Mouse (Mus musculus): ENCODE measurements around the gene Nup133.

The Nup133 gene

DNA sequence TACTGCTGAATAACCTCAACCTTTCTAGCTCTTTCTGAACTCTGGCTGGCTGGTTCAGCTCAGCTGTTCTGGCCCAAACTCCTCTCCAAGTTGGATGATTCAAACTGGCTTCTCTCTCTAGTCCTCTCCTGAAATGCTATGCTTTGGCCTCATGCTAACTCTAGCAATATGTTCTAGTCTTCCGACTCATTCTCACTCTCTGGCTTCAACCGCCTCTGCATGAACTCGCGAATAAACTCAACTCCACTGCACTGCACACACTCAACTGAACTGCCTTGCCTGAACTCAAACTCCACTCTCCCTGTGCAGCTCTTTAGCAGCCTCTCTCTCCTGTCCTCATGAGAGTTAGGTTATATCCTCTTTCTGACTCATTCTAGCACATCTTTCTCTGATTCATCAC, 61.9 kb downstream of the Nup133 start:
- DNase-seq (ENCODE audit: low spot score), result no peak

DNA sequence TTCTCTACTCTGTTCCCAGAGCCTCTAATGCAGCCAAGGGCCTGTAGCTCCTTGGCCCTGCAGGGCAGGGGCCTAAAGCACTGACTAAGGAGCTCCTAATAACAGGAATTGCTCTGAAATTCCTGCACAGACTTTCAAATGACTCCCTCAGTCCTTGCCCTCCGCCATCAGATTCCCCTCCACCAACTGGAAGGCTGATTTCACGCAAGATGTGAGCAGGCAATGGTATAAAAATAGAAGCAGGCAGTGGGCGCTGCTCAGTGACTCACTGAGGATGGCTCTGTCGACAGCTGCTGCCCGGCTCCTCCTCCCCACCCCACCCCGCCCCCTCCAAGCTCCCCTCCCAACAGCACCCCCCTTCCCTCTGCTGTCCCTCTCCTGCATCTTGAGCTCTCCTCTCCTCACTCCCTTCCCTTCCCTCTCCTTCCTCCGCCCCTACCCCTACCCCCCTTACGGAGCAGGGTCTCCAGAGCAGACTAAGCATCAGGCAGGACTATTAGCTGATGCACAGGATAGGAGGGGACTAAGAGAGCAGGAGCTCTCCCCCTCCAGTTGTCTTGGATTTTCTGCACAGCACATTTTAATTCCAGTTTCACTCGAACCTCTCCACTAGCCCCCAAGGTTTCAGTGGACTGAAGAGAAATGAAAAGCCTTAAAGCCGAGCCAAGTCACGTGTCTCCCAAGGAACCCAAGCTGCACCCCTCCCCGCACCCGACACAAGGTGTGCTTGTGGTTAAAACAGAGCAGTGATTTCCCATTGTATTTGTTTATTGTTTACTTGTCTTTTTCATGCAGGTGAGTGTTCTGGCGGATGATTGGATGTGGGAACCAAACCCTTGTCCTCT, 64.1 kb downstream of the Nup133 start:
- peak; percentile 81 for DNase-seq (ENCODE audit: low spot score)

DNA sequence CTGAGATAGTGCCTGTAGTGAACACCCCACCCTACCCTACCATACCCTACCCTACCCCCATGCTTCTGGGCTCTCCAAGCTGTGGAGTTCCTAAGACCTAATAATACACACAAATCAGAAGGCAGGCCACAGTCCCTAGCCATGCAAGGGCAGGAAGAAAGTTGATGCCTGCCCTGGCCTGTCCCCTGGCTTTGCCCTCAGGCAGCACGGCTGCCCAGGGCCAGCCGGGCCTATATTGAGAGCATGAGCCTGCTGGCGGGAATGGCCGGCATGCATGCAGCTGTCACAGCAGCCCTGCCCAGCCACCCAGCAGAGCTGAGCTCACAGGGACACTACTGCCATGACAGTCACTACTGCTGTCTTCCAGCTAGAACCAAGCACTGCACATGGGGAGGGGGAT, 66.0 kb downstream of the Nup133 start:
- DNase-seq (ENCODE audit: low spot score), result no peak

DNA sequence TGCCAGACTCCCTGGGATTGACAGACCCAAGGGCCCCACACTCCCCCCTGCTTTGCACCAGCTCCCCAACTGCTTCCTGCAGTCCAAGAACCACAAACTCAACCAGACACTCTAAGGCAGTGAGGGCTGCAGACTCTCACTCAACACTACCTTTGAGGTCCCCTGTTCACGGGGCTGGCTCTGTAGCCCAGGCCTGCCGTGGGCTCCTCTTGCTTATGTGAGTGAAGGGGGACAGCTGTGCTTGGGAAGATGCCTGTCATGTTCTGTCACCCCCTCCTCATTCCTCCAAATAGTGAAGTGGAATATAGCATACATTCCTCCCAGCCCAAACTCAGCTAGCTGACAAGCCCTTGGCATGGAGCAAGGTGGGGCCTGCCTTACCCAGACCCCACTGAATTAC, 66.7 kb downstream of the Nup133 start:
- no peak for DNase-seq (ENCODE audit: low spot score)

DNA sequence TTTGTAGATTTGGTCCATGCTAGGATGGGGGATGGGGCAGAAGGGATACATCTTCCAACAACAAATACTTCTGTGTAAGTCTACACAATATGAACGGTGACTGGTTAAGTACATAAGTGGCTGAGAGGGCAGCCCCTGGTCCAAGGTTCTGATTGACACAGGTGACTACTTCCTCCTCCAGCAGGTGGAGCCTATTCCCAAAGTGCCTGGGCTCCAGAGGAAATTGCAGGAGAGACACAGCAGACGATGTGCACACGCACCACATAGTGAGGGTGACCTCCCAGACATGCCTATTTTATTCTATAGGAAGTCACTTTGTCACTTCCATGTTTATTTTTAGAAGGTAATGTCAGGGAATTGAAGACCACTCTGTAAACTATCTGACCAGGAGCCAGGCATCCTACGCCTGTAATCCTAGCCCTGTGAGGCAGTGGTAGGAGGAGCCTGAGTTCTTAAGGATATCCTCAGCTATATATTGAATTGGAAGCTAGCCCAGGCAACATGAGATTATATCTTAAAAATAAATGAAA, 68.2 kb downstream of the Nup133 start:
- DNase-seq (ENCODE audit: low spot score), result no peak

DNA sequence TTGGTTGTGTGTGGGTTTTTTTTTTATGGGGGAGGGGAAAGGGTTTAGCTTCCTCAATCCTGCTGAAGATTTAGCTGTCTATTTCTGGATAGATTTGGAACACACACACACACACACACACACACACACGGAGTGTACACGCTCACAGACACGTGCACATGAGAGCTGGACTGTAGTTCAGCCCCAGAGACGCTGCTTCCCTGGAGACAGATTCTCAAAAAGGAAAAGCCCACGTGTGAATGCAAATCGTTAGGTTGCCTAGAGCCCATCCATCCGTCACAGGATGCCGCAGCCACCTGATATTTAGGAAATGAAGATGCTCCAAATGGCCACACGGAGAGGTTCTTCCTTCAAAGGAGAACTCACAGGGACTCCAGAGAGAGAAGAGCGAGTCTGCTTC, 68.8 kb downstream of the Nup133 start:
- peak; percentile 68 for DNase-seq (ENCODE audit: low spot score)

DNA sequence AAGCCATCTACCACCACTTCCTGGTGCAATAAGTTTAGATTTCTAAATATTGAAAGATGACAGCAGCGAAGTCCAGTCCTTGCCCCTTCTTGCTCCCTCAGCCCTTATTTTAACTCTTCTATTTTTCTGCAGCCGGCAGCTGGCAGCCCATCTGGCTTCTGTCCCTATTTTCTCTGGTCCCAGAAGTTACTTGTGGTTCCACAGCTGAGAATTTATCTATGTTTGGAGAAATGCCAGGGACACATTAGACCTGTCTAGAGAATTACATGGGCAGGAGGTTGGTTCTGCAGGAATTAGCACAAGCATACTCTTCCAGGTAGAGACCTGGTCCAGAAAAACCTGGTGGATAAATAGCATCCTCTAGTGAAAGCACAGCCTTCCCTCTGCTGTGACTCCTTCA, 71.2 kb downstream of the Nup133 start:
- DNase-seq (ENCODE audit: low spot score), result no peak

DNA sequence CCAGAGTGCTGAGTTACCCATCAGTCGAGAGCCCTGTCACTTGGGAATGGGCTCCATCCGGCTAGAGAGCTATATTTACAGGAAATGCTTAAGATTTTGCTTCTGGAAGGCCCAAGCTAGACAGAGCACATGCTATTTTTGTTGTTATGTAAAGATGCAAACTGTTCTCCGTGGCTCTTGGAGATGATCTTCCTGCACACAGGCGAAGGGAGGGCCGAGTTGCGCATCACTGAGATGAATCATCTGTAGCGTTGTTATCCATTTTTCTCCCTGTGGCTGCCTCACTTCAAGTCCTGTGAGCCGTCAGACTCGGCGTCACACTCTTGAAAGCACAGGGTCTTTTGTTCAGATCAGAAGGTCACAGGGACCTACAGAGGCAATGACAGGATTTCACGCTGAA, 74.7 kb downstream of the Nup133 start:
- DNase-seq (ENCODE audit: low spot score), result peak; percentile 36

DNA sequence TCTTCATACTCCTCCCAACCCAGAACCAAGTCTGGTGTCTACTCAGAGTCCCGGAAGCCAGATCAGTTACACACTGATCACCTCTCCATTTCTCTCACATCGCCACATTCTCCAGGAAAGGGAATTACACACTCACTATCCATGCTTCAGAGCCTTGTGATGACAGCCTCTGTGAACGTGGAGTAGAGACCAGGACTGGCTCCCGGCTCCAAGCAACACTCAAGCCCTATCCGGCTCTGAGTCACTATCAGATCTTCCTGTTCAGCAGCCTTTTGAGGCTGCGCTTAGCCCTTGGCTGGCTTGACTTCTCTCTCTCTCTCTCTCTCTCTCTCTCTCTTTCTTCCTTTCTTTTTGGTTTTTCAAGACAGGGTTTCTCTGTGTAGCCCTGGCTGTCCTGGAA, 75.7 kb downstream of the Nup133 start:
- DNase-seq (ENCODE audit: low spot score), result no peak

DNA sequence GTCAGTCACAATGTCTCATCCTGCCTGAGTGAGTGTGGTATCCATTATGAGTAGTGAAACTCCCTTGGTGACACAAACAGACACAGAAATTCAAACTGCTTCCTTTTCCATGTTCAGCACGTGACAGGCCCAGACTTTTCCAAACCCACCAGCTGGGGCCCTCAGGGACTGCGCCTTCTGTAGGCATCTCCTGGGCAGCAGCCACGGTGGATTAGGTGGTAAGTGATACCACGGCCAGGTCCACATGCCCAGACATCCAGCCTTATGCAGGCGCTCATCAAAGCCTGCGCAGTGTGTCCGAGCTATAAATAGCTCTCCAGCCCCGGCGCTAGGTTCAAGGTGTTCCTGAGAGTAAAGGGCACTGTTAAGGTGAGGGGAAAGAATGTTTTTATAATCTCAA, 77.0 kb downstream of the Nup133 start:
- DNase-seq (ENCODE audit: low spot score), result no peak

DNA sequence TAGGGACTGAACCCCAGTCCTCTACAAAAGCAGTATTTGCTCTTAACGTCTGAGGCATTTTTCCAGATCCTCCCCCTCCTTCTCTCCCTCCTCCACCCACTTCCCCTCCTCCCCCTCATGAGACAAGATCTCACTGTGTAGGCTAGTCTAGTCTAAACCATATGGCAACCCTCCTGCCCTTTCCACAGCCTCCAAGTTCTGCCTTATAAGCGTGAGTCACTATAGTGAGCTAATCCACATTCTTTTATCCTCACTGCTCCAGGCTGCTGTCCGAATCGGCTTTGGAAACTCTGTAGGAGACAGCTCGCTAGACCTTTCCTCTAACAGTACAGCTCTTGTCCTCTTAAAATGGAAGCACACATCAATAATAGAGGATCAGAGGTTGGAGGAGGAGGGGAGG, 82.1 kb downstream of the Nup133 start:
- DNase-seq (ENCODE audit: low spot score), result no peak

DNA sequence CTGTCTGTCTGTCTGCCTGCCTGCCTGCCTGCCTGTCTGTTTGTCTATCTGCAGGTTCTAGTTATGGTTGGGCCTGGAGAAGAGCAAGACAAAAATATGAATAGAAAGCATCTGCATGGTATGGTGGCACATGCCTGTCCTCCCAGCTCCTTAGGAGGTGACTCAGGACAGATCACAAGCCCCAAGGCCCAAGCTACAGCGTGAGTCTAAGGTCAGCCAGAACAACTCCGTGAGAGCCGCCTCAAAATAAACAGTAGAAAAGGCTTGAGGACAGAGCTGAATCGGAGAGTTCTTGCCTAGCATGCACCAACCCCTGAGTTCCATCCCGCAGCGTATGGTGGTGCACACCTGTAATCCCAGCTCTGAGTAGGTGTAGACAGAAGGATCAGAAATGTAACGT, 83.3 kb downstream of the Nup133 start:
- DNase-seq (ENCODE audit: low spot score), result no peak

DNA sequence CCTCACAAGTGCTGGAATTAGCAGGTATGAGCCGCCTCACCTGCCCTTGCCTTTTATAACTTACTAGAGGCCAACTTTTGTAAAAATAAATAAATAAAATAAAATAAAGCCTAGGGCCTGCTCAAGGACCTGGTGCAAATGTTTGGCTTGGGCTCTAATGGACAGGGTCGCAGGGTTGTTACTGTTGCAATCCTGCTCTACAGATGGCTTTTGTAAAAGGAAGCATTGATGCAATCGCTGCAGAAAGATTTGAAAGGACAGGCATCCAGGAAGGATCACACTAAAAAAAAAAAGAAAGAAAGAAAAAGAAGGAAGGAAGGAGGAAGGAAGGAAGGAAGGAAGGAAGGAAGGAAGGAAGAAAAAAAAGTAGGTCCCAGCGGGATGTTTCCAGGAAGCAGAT, 88.7 kb downstream of the Nup133 start:
- no peak for DNase-seq (ENCODE audit: low spot score)

DNA sequence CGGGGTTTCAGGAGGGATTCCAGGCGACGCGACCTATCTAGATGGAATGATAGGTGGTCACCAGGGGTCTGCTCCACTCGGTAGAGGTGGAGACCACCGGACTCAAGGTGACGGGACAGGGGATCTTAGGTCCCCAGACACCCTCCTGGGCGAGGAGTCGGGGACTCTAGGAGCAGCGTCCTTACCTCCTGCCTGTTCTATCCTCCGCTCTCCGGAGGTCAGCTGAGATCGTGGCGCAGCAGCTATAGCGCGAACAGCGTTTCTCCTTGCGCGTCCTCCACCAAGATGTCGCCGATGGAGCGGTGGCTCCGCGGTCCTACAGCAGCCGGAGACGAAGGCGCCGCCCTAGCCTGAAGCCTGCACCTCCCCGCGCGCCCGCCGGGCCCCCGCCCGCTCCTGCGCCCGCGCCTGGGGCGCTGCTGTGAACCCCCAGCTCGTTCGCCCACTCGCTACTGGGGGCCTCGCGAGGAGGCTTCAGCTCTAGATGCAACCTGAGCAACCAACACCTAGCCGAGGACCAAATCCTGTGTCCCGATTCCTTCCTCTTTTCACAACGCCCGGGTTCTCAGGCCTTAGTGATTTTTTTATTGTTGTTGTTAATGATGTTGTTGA, 89.3 kb downstream of the Nup133 start, which contains the start of gene Ccsap:
Ccsap (minus strand) TSS at position 562 of the 612 bp plus-strand sequence.
- DNase-seq (ENCODE audit: low spot score), result peak; percentile 68

DNA sequence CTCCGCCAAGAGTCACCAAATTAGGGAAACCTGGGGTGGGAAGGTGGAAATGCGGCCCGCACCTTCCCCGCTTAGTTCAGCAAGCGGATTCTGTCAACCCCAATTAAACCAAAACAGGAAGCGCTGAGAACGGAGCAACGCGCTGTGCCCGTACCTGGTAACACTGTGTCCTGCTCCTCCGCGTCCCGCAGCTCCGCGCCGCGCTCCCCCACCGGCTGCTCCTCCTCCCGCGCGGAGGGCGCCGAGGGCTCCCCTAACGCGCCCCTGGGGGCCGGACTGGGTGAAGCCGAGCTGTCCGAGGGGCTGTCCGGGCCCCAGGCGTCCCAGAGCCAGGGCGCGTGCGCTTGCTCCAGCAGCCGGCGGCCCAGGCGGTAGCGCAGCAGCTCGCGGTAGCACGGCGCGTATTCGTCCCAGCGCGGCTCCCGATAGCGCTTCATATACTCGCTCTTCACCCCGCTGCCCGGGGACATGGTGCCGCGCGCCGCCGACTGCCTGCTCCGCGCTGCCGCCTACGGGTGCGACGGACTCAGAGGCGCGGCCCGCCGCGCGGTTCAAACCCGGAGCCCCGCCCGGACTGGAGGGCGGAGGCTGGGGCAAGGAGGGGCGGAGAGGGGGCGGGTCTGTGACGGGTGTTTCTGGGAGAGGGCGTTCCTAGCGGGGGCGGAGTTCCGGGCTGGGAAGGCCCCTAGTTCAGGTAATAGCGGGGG, 90.0 kb downstream of the Nup133 start:
- peak; percentile 91 for DNase-seq (ENCODE audit: low spot score)

DNA sequence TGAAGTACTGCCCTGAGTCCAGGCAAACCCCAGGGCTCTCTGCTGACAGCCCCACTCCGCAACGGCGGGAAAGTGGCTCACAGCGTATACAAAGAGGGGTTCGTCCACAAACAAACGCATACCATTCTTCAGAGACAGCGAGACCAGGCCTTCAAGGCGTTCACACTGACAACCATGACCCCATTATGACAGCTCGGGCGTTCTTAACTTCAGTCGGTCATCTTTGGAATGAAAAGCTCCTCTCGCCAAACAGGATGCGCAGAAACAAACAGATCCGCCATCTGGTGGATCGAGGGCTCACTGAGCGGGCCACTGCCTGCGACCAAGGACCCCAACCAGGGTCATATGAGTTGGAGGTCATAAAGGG, 90.5 kb downstream of the Nup133 start:
- DNase-seq (ENCODE audit: low spot score), result no peak

DNA sequence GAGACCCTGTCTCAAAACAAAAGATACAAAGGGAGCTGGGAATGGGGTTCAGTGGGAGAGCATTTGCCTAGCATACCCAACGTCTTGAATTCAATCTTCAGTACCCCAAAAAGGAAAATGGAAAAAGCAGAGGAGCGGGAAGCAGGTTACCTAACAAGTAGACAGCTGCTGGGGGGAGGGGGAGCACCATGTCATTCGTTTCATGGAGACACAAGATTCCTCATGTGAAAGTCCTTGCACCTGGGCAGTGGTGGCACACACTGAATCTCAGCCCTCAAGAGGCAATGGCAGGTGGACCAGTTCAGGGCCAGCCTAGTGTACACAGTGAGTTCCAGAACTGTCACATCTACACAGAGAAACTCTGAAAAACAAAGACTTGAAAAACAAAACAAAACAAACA, 91.7 kb downstream of the Nup133 start:
- no peak for DNase-seq (ENCODE audit: low spot score)

DNA sequence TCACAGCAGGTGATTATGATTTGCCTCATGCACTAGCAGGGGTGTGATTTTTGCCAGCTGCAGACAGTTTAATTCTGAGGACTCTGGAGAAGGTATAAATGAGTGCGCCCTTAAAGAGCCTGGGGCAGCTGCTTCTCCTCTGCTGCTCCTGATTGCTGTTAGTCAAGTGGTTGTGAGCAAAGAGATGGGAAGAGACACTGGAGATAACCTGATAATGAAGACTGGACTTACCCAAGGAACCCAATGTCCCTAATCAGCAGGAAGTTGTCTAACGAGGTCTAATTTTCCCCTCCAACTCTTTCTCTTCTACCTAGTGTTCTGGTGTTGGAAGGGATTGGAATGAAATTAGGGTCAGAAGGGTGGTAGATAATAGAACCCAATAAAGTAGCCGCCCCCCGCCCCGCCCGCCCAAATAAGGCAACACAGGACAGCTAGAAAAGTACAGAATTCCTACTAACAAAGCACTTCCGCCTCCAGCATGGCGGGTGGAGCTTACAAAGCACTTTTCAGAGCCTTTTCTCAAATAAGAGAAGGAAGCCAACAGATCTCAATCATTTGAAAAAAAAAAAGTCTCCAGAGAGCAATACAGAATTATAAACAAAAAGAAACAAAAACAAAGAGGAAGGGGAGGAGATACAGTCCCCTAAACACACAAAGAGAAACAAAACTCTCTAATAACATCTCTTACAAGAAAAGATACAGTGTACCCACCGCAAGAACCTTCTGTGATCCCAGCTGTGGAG, 94.2 kb downstream of the Nup133 start:
- DNase-seq (ENCODE audit: low spot score), result no peak

DNA sequence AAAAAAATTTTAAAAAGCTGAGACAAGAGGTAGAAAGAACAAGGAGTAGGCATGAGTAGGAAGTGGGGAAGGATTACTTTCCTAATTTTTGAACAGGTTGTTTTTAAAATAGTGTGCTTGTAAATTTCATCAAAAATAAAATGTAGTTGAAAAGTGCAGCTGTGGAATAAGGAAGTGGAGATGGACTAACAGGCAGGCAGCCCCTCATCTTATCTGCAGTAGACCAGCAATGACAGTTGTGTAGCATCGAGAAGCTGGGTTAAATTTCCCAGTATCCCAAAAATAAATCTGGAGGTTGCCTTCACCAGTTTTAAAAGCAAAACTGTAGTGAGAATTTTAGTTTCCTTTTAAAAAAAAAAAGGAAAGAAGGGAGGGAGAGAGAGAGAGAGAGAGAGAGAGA, 94.8 kb downstream of the Nup133 start:
- no peak for DNase-seq (ENCODE audit: low spot score)

DNA sequence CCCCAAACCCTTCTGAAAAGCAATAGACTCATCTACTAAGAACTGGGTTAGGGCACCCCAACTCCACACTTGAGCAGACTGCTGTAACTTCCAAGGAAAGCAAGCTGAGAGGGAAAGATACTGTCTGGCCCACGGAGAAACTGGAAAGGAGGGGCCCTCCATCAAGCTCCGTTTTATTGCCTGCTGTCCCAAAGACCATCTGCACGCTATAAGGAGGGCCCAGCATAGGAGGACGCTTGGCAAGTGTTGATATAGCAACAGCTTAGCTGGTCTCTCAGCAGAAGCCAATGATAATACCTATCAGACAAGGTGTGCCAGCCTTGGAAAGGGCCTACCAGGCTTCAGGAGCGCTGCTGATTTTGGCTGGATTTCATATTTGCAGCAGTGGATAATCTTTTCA, 97.5 kb downstream of the Nup133 start:
- DNase-seq (ENCODE audit: low spot score), result no peak

DNA sequence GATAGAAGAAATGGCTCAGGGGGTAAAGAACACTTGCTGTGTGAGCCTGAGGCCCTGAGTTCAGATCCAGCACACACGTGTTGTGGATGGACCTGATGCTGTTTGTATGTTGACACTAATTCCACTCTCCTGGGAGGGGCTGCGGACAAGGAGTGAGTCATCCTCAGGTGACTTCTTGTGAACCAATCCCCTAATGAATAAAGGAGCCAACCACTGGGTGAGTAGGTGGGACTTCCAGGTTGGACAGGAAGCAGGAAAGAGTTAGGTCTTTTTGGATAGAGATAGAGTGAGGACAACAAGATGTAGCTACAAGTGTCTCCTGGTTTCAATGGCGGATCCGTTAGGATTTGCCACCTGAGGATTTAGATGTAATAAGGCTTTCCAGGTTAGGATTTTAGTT, 99.7 kb downstream of the Nup133 start:
- DNase-seq (ENCODE audit: low spot score), result no peak

DNA sequence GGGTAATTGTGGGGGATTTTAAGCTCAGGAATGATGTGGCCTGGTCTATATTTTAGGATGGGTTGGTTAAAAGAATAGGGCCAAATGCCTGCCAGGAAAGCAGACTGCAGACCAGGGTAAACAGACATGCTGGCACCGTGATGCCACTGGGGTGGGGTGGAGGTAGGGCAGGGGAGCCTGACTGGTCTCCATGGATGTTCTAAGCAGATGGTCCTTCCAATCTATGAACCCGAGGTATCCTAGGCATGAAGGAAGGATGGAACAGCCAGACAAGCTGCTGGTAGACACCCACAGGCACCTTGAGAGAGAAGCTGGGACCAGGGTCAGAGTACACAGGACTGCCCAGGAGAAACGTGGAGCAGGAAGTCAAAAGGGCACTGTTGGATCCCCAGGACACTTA, 101.5 kb downstream of the Nup133 start:
- no peak for DNase-seq (ENCODE audit: low spot score)

Data from layer of hippocampus, adult 11-12 months (tissue).